13 mouse cellular contexts compared by ENCODE assay signal in genomic region chr10:61627195-61627937, GRCm38 (mm10). TPM values are rescaled to one million over a fixed set of nuclear protein-coding genes. Genes with fewer than 3 reads are reported as not detected.
DNase-seq lines count a peak whose midpoint lies in the region; ATAC-seq and TF ChIP-seq lines count a peak whose summit lies in the region.
"Had no signal": no experiment of that assay in that cellular context is flagged by ENCODE, and none has a peak within 500 bp of the region (broad histone marks: within the 10 kb centered on the region; RNA-seq: fewer than 3 reads in every experiment).

No protein-coding gene starts in this region.

- H3K4me1 ChIP-seq in cerebellum, adult 2 months (ENCODE audit: control insufficient read depth, insufficient read depth, low read length): peaks cover 6% of the 10 kb centered on the region; the same call in 1 of the 2 replicates
- peaks cover 22% of the 10 kb centered on the region for H3K4me1 ChIP-seq in kidney, embryonic 15.5 days
- H3K4me1 ChIP-seq in forebrain, embryonic 14.5 days (ENCODE audit: control insufficient read depth, insufficient read depth, low read length): peaks cover 7% of the 10 kb centered on the region; the same call in 1 of the 2 replicates

- no peak overlapping the region for H3K4me3 ChIP-seq in cerebellum, adult 2 months (replicated peaks; ENCODE audit: insufficient read depth, low read depth, low read length)
- no peak overlapping the region for H3K4me3 ChIP-seq in kidney, embryonic 15.5 days (replicated peaks)
- no peak overlapping the region for H3K4me3 ChIP-seq in forebrain, embryonic 14.5 days (ENCODE audit: low read depth, low read length)
- H3K4me3 ChIP-seq: forebrain, embryonic 10.5 days; stomach, embryonic 15.5 days had no signal

- no peak for TF ChIP-seq CTCF in cerebellum, adult 2 months (IDR thresholded peaks at IDR 0.05; ENCODE audit: borderline replicate concordance, insufficient read depth, low read depth, low read length)

- H3K36me3 ChIP-seq in kidney, embryonic 15.5 days: no peaks in the 10 kb centered on the region
- H3K36me3 ChIP-seq in forebrain, embryonic 14.5 days (ENCODE audit: control insufficient read depth, insufficient read depth, low read length): no peaks in the 10 kb centered on the region
- H3K36me3 ChIP-seq: forebrain, embryonic 10.5 days; stomach, embryonic 15.5 days had no signal

- no peak for ATAC-seq in kidney, embryonic 15.5 days (replicated peaks; ENCODE audit: low FRiP score)
- ATAC-seq in forebrain, embryonic 14.5 days: no peak
- ATAC-seq: intestine, postnatal 0 days had no signal

- DNase-seq in cerebellum, postnatal 10 days: peak; percentile 37 to 52
- no peak for DNase-seq in cerebellum, adult 2 months
- DNase-seq in kidney, postnatal 25 days: peak; percentile 11 to 40
- peak; percentile 44 for DNase-seq in embryo, embryonic 11 days
- peak; percentile 40 for DNase-seq in lung, postnatal 36 days
- no peak for DNase-seq in forebrain, embryonic 14.5 days (ENCODE audit: low spot score)
- no peak for DNase-seq in spleen, adult 18-20 months

- TF ChIP-seq POLR2A in cerebellum, adult 2 months (IDR thresholded peaks at IDR 0.05; ENCODE audit: borderline replicate concordance, insufficient read depth, low read length): no peak

- H3K27me3 ChIP-seq in cerebellum, adult 2 months (ENCODE audit: control insufficient read depth, insufficient read depth, low read length): no peaks in the 10 kb centered on the region
- H3K27me3 ChIP-seq in kidney, embryonic 15.5 days: peaks cover 39% of the 10 kb centered on the region
- peaks cover 15% of the 10 kb centered on the region for H3K27me3 ChIP-seq in forebrain, embryonic 14.5 days (replicated peaks; ENCODE audit: control insufficient read depth, insufficient read depth, low read length)

- no peak overlapping the region for H3K9ac ChIP-seq in kidney, embryonic 15.5 days
- H3K9ac ChIP-seq in forebrain, embryonic 14.5 days (ENCODE audit: low read length): no peak overlapping the region
- H3K9ac ChIP-seq: stomach, embryonic 15.5 days had no signal

- no peaks in the 10 kb centered on the region for H3K9me3 ChIP-seq in kidney, embryonic 15.5 days (replicated peaks)
- H3K9me3 ChIP-seq in forebrain, embryonic 14.5 days (replicated peaks; ENCODE audit: control insufficient read depth, low read length): no peaks in the 10 kb centered on the region
- H3K9me3 ChIP-seq: stomach, embryonic 15.5 days had no signal

- H3K4me2 ChIP-seq in kidney, embryonic 15.5 days: no peak overlapping the region
- H3K4me2 ChIP-seq in forebrain, embryonic 14.5 days (ENCODE audit: low read length): no peak overlapping the region
- H3K4me2 ChIP-seq: stomach, embryonic 15.5 days had no signal

- WGBS in cerebellum, adult 2 months: 52% methylated on average over 15 of the region's 15 CpGs
- WGBS in kidney, embryonic 15.5 days: 63% methylated on average over 15 of the region's 15 CpGs
- WGBS in forebrain, embryonic 14.5 days: 80% methylated on average over 15 of the region's 15 CpGs

- H3K27ac ChIP-seq in cerebellum, adult 2 months (ENCODE audit: insufficient read depth, low read length): no peak overlapping the region
- no peak overlapping the region for H3K27ac ChIP-seq in kidney, embryonic 15.5 days
- no peak overlapping the region for H3K27ac ChIP-seq in forebrain, embryonic 14.5 days (ENCODE audit: low read depth, low read length)
- H3K27ac ChIP-seq: forebrain, embryonic 10.5 days; macrophage; stomach, embryonic 15.5 days had no signal

RNA-seq across cellular contexts. Expression of gene Ppa1, which starts 21.0 kb away (rescaled TPM):
- polyA plus RNA-seq in cerebellum, adult 2 months (2012; rRNA removed): 127 and 135 TPM in 2 replicates
- polyA plus RNA-seq in kidney, embryonic 15.5 days (2015; fragmentation: Nextera tagmentation; extraction: Ambion mirVana): 193 and 202 TPM in 2 replicates
- 264 and 265 TPM in 2 replicates for polyA plus RNA-seq in forebrain, embryonic 14.5 days (2014; fragmentation: Nextera tagmentation; extraction: Ambion mirVana)

RNA-seq across cellular contexts. Expression of gene Npffr1, which starts 32.1 kb away (rescaled TPM):
- 0.25 and 0.28 TPM in 2 replicates for polyA plus RNA-seq in cerebellum, adult 2 months (2012; rRNA removed)
- polyA plus RNA-seq in kidney, embryonic 15.5 days (2015; fragmentation: Nextera tagmentation; extraction: Ambion mirVana): 0.12 and 0.21 TPM in 2 replicates
- 0.56 and 0.94 TPM in 2 replicates for polyA plus RNA-seq in forebrain, embryonic 14.5 days (2014; fragmentation: Nextera tagmentation; extraction: Ambion mirVana)
- polyA plus RNA-seq: macrophage; neural tube, embryonic 11.5 days had no signal

RNA-seq across cellular contexts. Expression of gene Sar1a, which starts 52.7 kb away (rescaled TPM):
- 101 and 105 TPM in 2 replicates for polyA plus RNA-seq in cerebellum, adult 2 months (2012; rRNA removed)
- 225 and 236 TPM in 2 replicates for polyA plus RNA-seq in kidney, embryonic 15.5 days (2015; fragmentation: Nextera tagmentation; extraction: Ambion mirVana)
- polyA plus RNA-seq in forebrain, embryonic 14.5 days (2014; fragmentation: Nextera tagmentation; extraction: Ambion mirVana): 245 and 253 TPM in 2 replicates

Comparison
In these comparisons a context has a peak if more than half of its experiments do, and no peak if none do; other contexts are left out.
1. DNase-seq: peak in cerebellum, postnatal 10 days (2 of 2), kidney, postnatal 25 days (2 of 2), embryo, embryonic 11 days (single experiment) and lung, postnatal 36 days (single experiment); none in cerebellum, adult 2 months (0 of 2), forebrain, embryonic 14.5 days (single experiment) and spleen, adult 18-20 months (0 of 2).